ENCODE assay signal across 8 mouse cellular contexts in genomic region chr13:29984286-29985100, GRCm38 (mm10). TPM values are rescaled to one million over a fixed set of nuclear protein-coding genes. Genes with fewer than 3 reads are reported as not detected.
DNase-seq lines count a peak whose midpoint lies in the region; ATAC-seq and TF ChIP-seq lines count a peak whose summit lies in the region.

No protein-coding gene starts in this region.

- no peak for TF ChIP-seq POLR2A in spleen, adult 2 months (IDR thresholded peaks at IDR 0.05; ENCODE audit: low read depth, low read length)

- TF ChIP-seq CTCF in spleen, adult 2 months (IDR thresholded peaks at IDR 0.05; ENCODE audit: extremely low read depth, insufficient read depth, insufficient read length, insufficient replicate concordance): no peak

- no peaks in the 10 kb centered on the region for H3K9me3 ChIP-seq in erythroblast, embryonic 14.5 days (ENCODE audit: control insufficient read depth, low read length)
- no peaks in the 10 kb centered on the region for H3K9me3 ChIP-seq in embryonic facial prominence, embryonic 10.5 days
- H3K9me3 ChIP-seq in limb, embryonic 15.5 days: no peaks in the 10 kb centered on the region
- H3K9me3 ChIP-seq in midbrain, embryonic 16.5 days (replicated peaks; ENCODE audit: control insufficient read depth, low read length, poor library complexity, severe bottlenecking): no peaks in the 10 kb centered on the region

- peak; percentile 90 for DNase-seq in embryonic facial prominence, embryonic 10.5 days (ENCODE audit: low spot score)
- DNase-seq in heart, adult 8-10 months (ENCODE audit: low spot score): peak; percentile 68
- peak; percentile 41 to 61 for DNase-seq in kidney, adult 8-10 months
- peak; percentile 41 to 83 for DNase-seq in spleen, adult 2 months (ENCODE audit: low read depth in 1 of 2, low spot score in 2 of 2)

- H3K27ac ChIP-seq in embryonic facial prominence, embryonic 10.5 days (replicated peaks): peak overlapping the region; percentile 100
- H3K27ac ChIP-seq in limb, embryonic 15.5 days: peak overlapping the region; percentile 98
- H3K27ac ChIP-seq in midbrain, embryonic 16.5 days (ENCODE audit: low read length): peak overlapping the region; percentile 82
- H3K27ac ChIP-seq in spleen, adult 2 months (ENCODE audit: insufficient read depth, low read length): peak overlapping the region; percentile 71

- peak overlapping the region; percentile 96 for H3K4me2 ChIP-seq in limb, embryonic 15.5 days
- H3K4me2 ChIP-seq in midbrain, embryonic 16.5 days (ENCODE audit: low read length): peak overlapping the region; percentile 95

- no peaks in the 10 kb centered on the region for H3K27me3 ChIP-seq in erythroblast, embryonic 14.5 days (ENCODE audit: control insufficient read depth)
- no peaks in the 10 kb centered on the region for H3K27me3 ChIP-seq in embryonic facial prominence, embryonic 10.5 days (replicated peaks; ENCODE audit: low read depth, poor library complexity, severe bottlenecking)
- H3K27me3 ChIP-seq in limb, embryonic 15.5 days: no peaks in the 10 kb centered on the region
- H3K27me3 ChIP-seq in midbrain, embryonic 16.5 days (ENCODE audit: control insufficient read depth, insufficient read depth, low read depth, low read length): no peaks in the 10 kb centered on the region
- no peaks in the 10 kb centered on the region for H3K27me3 ChIP-seq in spleen, adult 2 months (ENCODE audit: control insufficient read depth, insufficient read depth, low read length)

- no peak for ATAC-seq in erythroblast, adult 5-6 weeks (replicated peaks; ENCODE audit: low FRiP score, poor library complexity, severe bottlenecking)
- no peak for ATAC-seq in limb, embryonic 15.5 days (ENCODE audit: insufficient number of reproducible peaks, low FRiP score, low TSS enrichment, low read depth)
- peak; percentile 9; the same call in 1 of the 2 replicates for ATAC-seq in midbrain, embryonic 16.5 days

- peaks cover 24% of the 10 kb centered on the region for H3K36me3 ChIP-seq in erythroblast, embryonic 14.5 days (ENCODE audit: control insufficient read depth)
- H3K36me3 ChIP-seq in embryonic facial prominence, embryonic 10.5 days (replicated peaks): peaks cover 25% of the 10 kb centered on the region
- no peaks in the 10 kb centered on the region for H3K36me3 ChIP-seq in limb, embryonic 15.5 days
- no peaks in the 10 kb centered on the region for H3K36me3 ChIP-seq in midbrain, embryonic 16.5 days (ENCODE audit: control insufficient read depth, insufficient read depth, low read length)
- no peaks in the 10 kb centered on the region for H3K36me3 ChIP-seq in spleen, adult 2 months (ENCODE audit: control insufficient read depth, insufficient read depth, low read length)

- H3K4me3 ChIP-seq in erythroblast, embryonic 14.5 days (replicated peaks): peak overlapping the region; percentile 88
- peak overlapping the region; percentile 99 for H3K4me3 ChIP-seq in embryonic facial prominence, embryonic 10.5 days
- H3K4me3 ChIP-seq in limb, embryonic 15.5 days: peak overlapping the region; percentile 87
- peak overlapping the region; percentile 87 for H3K4me3 ChIP-seq in midbrain, embryonic 16.5 days (ENCODE audit: low read depth, low read length)
- peak overlapping the region; percentile 84 for H3K4me3 ChIP-seq in spleen, adult 2 months (ENCODE audit: extremely low read depth, insufficient read depth, insufficient read length)

- peaks cover 65% of the 10 kb centered on the region for H3K4me1 ChIP-seq in erythroblast, embryonic 14.5 days (ENCODE audit: control insufficient read depth)
- peaks cover 49% of the 10 kb centered on the region for H3K4me1 ChIP-seq in embryonic facial prominence, embryonic 10.5 days
- H3K4me1 ChIP-seq in limb, embryonic 15.5 days: peaks cover 7% of the 10 kb centered on the region
- H3K4me1 ChIP-seq in midbrain, embryonic 16.5 days (ENCODE audit: control insufficient read depth, insufficient read depth, low read length): peaks cover 5% of the 10 kb centered on the region
- H3K4me1 ChIP-seq in spleen, adult 2 months (ENCODE audit: control insufficient read depth, insufficient read depth, insufficient read length): peaks cover 8% of the 10 kb centered on the region

- under 1% methylated on average over 69 of the region's 69 CpGs for WGBS in embryonic facial prominence, embryonic 10.5 days
- WGBS in limb, embryonic 15.5 days: 0% methylated on average over 25 of the region's 69 CpGs
- WGBS in midbrain, embryonic 16.5 days: under 1% methylated on average over 36 of the region's 69 CpGs
- under 1% methylated on average over 45 of the region's 69 CpGs for WGBS in spleen, adult 2 months

- H3K9ac ChIP-seq in limb, embryonic 15.5 days: peak overlapping the region; percentile 97
- peak overlapping the region; percentile 89 for H3K9ac ChIP-seq in midbrain, embryonic 16.5 days (ENCODE audit: low read depth, low read length)

RNA-seq across cellular contexts. Expression of gene E2f3, which starts 1.4 kb away (rescaled TPM):
- polyA plus RNA-seq in erythroblast, embryonic 14.5 days (2012): 1.1 and 1.2 TPM in 2 replicates
- 2.9 and 4.4 TPM in 2 replicates for total RNA-seq in erythroblast, adult 5-6 weeks (2015; ENCODE audit: low replicate concordance)
- 2.4 and 4.1 TPM in 2 replicates for total RNA-seq in erythroblast, adult 5-6 weeks (2017; ENCODE audit: low replicate concordance)
- polyA plus RNA-seq in embryonic facial prominence, embryonic 10.5 days (2016; fragmentation: Nextera tagmentation; extraction: Ambion mirVana): 23.1 and 23.8 TPM in 2 replicates
- 1 to 10 TPM; 4.8 to 8.6 (median 6.5) TPM for total RNA-seq in heart, adult 8-10 months (2022)
- polyA plus RNA-seq in limb, embryonic 15.5 days (2015; fragmentation: Nextera tagmentation; extraction: Ambion mirVana): 8.2 and 9.4 TPM in 2 replicates
- polyA plus RNA-seq in midbrain, embryonic 16.5 days (2015; fragmentation: Nextera tagmentation; extraction: Ambion mirVana): 4.0 and 4.4 TPM in 2 replicates
- 2.1 and 2.2 TPM in 2 replicates for polyA plus RNA-seq in spleen, adult 2 months (2012; rRNA removed)
